Mouse (Mus musculus): ENCODE measurements around the gene Ifnz. TPM values are rescaled to one million over a fixed set of nuclear protein-coding genes. Genes with fewer than 3 reads are reported as not detected.
A peak's percentile ranks its signal among the peaks of the same experiment; 100 is the strongest.
"Not testable (repeated sequence)": the region's sequence is repeated elsewhere in the genome, so short reads cannot be mapped to it uniquely, and the experiment has no call there.

Ifnz gene
- polyA plus RNA-seq, 1 experiment from 2014 or later = 0.37 TPM

DNA sequence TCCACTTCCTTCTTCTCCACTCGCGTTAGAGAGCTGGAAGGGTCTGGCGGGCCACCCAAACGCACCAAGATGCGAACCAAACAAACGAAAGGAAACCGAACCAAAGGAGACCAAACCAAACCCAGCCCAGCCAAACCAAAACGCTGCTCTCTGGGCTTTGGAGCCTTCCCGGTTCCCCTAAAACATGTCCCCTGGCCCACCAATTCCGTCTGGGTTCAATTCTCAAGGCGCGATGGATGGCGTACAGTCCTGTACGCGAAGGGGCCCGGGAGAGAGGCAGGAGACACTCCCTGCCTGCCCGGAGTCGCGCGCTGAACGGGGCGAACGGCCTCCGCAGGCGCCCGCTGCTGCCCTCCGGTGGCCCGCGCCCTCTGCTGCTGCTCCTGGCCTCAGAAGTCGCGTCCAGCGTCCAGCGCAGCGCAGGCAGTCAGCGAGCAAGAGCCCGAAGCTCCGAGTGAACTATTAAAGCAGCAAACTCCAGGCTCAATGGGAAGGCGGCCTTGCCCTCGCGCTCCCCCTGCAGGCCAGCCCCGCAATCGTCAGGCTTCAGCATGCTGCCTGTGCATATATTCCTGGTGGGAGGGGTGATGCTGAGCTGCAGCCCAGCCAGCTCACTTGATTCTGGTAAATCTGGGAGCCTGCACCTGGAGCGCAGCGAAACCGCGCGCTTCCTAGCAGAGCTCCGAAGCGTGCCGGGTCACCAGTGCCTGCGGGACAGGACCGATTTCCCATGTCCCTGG is 12.2 kb downstream of the Ifnz start, which contains the start of gene Gm13275:
TSS of gene Gm13275 (plus strand) at position 552 of the 740 bp plus-strand sequence.
- H3K4me3 ChIP-seq; H3K9ac ChIP-seq; ATAC-seq (ENCODE audit: insufficient number of reproducible peaks, low FRiP score, low TSS enrichment, low read depth); H3K4me1 ChIP-seq; H3K4me2 ChIP-seq; H3K27me3 ChIP-seq; H3K36me3 ChIP-seq; H3K9me3 ChIP-seq; H3K27ac ChIP-seq: not testable (repeated sequence)
- WGBS = 0% methylated on average over 16 of the region's 52 CpGs

DNA sequence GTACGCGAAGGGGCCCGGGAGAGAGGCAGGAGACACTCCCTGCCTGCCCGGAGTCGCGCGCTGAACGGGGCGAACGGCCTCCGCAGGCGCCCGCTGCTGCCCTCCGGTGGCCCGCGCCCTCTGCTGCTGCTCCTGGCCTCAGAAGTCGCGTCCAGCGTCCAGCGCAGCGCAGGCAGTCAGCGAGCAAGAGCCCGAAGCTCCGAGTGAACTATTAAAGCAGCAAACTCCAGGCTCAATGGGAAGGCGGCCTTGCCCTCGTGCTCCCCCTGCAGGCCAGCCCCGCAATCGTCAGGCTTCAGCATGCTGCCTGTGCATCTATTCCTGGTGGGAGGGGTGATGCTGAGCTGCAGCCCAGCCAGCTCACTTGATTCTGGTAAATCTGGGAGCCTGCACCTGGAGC is 15.2 kb downstream of the Ifnz start, which contains the start of gene Gm13279:
TSS of gene Gm13279 (plus strand) at position 301 of the 400 bp plus-strand sequence.
- H3K27me3 ChIP-seq; H3K4me3 ChIP-seq; H3K9ac ChIP-seq; ATAC-seq (ENCODE audit: insufficient number of reproducible peaks, low FRiP score, low TSS enrichment, low read depth); H3K27ac ChIP-seq; H3K4me2 ChIP-seq; H3K9me3 ChIP-seq; H3K4me1 ChIP-seq; H3K36me3 ChIP-seq: not testable (repeated sequence)
- WGBS = no CpG with 5 or more reads among the region's 28 CpGs

DNA sequence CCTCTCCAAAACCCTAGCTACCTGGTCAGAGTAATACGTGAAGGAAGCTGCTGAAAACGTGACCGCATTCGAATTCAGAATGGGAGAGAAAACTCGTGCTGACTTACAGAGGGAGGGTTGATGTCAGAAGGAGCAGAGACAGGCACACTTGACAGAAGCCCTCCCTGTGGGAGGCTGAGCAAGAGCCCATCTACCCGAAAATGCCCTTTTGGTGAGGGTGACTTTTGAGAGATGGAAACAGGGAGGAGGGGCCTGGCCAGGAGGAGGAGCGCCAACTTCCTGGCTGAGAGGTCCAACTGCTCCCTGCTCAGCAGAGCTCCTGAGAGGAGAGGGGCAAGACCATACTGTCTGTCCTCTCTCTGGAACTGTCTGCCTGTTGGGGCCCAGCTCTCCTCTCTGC is 17.4 kb downstream of the Ifnz start, which contains the start of gene Gm13285:
TSS of gene Gm13285 (plus strand) at position 301 of the 400 bp plus-strand sequence.
- H3K4me2 ChIP-seq; H3K27me3 ChIP-seq; H3K4me1 ChIP-seq; H3K9ac ChIP-seq; H3K4me3 ChIP-seq; ATAC-seq (ENCODE audit: insufficient number of reproducible peaks, low FRiP score, low TSS enrichment, low read depth); H3K9me3 ChIP-seq; H3K36me3 ChIP-seq; H3K27ac ChIP-seq: not testable (repeated sequence)
- 13% methylated on average over 5 of the region's 7 CpGs for WGBS

DNA sequence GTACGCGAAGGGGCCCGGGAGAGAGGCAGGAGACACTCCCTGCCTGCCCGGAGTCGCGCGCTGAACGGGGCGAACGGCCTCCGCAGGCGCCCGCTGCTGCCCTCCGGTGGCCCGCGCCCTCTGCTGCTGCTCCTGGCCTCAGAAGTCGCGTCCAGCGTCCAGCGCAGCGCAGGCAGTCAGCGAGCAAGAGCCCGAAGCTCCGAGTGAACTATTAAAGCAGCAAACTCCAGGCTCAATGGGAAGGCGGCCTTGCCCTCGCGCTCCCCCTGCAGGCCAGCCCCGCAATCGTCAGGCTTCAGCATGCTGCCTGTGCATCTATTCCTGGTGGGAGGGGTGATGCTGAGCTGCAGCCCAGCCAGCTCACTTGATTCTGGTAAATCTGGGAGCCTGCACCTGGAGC is 21.0 kb downstream of the Ifnz start, which contains the start of gene Gm13287:
TSS of gene Gm13287 (plus strand) at position 301 of the 400 bp plus-strand sequence.
- not testable (repeated sequence) for H3K9ac ChIP-seq; ATAC-seq (ENCODE audit: insufficient number of reproducible peaks, low FRiP score, low TSS enrichment, low read depth); H3K4me3 ChIP-seq; H3K27ac ChIP-seq; H3K36me3 ChIP-seq; H3K27me3 ChIP-seq; H3K9me3 ChIP-seq; H3K4me1 ChIP-seq; H3K4me2 ChIP-seq
- WGBS = no CpG with 5 or more reads among the region's 29 CpGs

DNA sequence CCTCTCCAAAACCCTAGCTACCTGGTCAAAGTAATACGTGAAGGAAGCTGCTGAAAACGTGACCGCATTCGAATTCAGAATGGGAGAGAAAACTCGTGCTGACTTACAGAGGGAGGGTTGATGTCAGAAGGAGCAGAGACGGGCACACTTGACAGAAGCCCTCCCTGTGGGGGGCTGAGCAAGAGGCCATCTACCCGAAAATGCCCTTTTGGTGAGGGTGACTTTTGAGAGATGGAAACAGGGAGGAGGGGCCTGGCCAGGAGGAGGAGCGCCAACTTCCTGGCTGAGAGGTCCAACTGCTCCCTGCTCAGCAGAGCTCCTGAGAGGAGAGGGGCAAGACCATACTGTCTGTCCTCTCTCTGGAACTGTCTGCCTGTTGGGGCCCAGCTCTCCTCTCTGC is 23.3 kb downstream of the Ifnz start, which contains the start of gene Gm13288:
TSS of gene Gm13288 (plus strand) at position 301 of the 400 bp plus-strand sequence.
- H3K9me3 ChIP-seq; H3K27ac ChIP-seq; H3K27me3 ChIP-seq; H3K9ac ChIP-seq; ATAC-seq (ENCODE audit: insufficient number of reproducible peaks, low FRiP score, low TSS enrichment, low read depth); H3K36me3 ChIP-seq; H3K4me1 ChIP-seq: not testable (repeated sequence)
- Histone ChIP-seq H3K4me3 (peak within 1 kb of the TSS; percentile 30), H3K4me2 (0 out of 2 replicates have a peak within 1 kb of the TSS, but pooled peaks have one; percentile 30)
- WGBS = no CpG with 5 or more reads among the region's 8 CpGs

DNA sequence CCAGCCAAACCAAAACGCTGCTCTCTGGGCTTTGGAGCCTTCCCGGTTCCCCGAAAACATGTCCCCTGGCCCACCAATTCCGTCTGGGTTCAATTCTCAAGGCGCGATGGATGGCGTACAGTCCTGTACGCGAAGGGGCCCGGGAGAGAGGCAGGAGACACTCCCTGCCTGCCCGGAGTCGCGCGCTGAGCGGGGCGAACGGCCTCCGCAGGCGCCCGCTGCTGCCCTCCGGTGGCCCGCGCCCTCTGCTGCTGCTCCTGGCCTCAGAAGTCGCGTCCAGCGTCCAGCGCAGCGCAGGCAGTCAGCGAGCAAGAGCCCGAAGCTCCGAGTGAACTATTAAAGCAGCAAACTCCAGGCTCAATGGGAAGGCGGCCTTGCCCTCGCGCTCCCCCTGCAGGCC is 23.8 kb downstream of the Ifnz start:
- not testable (repeated sequence) for H3K9ac ChIP-seq; ATAC-seq (ENCODE audit: insufficient number of reproducible peaks, low FRiP score, low TSS enrichment, low read depth); H3K36me3 ChIP-seq; H3K4me1 ChIP-seq; H3K27ac ChIP-seq; H3K27me3 ChIP-seq; H3K9me3 ChIP-seq
- peak overlapping the region; percentile 30 for H3K4me3 ChIP-seq
- WGBS = 0% methylated on average over 7 of the region's 34 CpGs
- H3K4me2 ChIP-seq = 0 out of 2 replicates have a peak overlapping the region, but pooled peaks have one; percentile 30

DNA sequence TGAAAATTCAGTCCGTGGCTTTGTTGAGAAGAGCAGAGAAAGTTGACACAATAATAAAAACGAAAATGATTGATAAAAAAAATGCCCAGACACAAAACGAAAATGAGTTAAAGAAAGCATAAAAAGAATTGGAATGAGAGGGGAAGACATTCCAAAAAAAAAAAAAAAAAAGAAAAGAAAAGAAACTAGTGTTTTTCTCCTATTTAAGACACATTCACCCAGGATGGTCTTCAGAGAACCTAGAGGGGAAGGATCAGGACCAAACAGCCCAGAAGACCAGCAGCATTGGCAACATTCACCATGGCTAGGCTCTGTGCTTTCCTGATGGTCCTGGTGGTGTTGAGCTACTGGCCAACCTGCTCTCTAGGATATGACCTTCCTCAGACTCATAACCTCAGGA is 34.0 kb downstream of the Ifnz start, which contains the start of gene Ifna7:
TSS of gene Ifna7 (plus strand) at position 301 of the 400 bp plus-strand sequence.
- WGBS = 54% methylated on average over 3 of the region's 3 CpGs
- no peak for ATAC-seq (ENCODE audit: insufficient number of reproducible peaks, low FRiP score, low TSS enrichment, low read depth)

DNA sequence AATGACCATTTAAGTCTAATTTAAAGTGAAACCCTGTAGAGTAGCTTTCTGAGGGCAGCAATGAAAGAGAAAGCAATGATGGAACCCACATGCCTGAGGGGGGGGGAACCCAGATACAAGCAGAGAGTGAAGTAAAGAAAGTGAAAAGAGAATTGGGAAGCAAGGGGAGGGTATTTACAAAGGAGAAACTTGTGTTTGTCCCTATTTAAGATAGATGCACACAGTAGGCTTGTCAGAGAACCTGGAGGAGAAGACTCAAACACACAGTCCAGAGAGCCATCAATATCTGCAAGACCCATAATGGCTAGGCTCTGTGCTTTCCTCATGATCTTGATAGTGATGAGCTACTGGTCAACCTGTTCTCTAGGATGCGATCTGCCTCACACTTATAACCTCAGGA is 37.7 kb downstream of the Ifnz start, which contains the start of gene Ifna11:
TSS of gene Ifna11 (plus strand) at position 301 of the 400 bp plus-strand sequence.
- ATAC-seq (ENCODE audit: insufficient number of reproducible peaks, low FRiP score, low TSS enrichment, low read depth) = no peak
- 73% methylated on average over 1 of the region's 1 CpGs for WGBS
- Histone ChIP-seq H3K27ac (no peak within 1 kb of the TSS), H3K36me3 (no peaks in the 10 kb centered on the region), H3K4me2 (no peak within 1 kb of the TSS), H3K27me3 (no peaks in the 10 kb centered on the region), H3K4me1 (no peaks in the 10 kb centered on the region), H3K9ac (no peak within 1 kb of the TSS), H3K9me3 (no peaks in the 10 kb centered on the region), H3K4me3 (no peak within 1 kb of the TSS)

More for the DNA sequence above, 34.0 kb downstream of the Ifnz start, which contains the start of gene Ifna7:
- H3K27me3 ChIP-seq = no peaks in the 10 kb centered on the region
- no peaks in the 10 kb centered on the region for H3K36me3 ChIP-seq
- no peak within 1 kb of the TSS for H3K9ac ChIP-seq
- no peak within 1 kb of the TSS for H3K27ac ChIP-seq
- no peak within 1 kb of the TSS for H3K4me3 ChIP-seq
- H3K9me3 ChIP-seq = no peaks in the 10 kb centered on the region
- H3K4me2 ChIP-seq = no peak within 1 kb of the TSS
- no peaks in the 10 kb centered on the region for H3K4me1 ChIP-seq

DNA sequence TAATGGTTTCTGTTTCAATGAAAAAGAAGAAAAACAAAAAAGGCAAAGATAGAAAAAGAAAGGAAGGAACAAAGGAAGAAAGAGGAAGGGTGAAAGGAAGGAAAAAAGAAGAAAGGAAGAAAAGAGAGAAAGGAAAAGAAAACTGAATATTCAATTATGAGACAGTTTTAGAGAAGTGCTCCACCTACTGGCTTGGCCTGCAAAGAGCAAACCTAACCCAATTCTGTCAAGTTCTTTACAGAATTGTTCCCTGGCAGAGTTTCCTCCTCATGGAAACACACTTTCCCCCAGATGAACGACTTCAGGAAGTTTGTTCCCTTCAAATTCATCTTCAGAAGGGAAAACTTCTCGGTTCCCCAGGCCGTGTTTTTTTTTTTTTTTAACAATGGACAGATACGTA is 41.1 kb downstream of the Ifnz start:
- WGBS = 20% methylated on average over 4 of the region's 4 CpGs
- Histone ChIP-seq H3K36me3 (no peaks in the 10 kb centered on the region), H3K9me3 (no peaks in the 10 kb centered on the region), H3K4me3 (no peak overlapping the region), H3K27ac (no peak overlapping the region), H3K4me1 (no peaks in the 10 kb centered on the region), H3K27me3 (no peaks in the 10 kb centered on the region), H3K9ac (no peak overlapping the region), H3K4me2 (no peak overlapping the region)
- ATAC-seq (ENCODE audit: insufficient number of reproducible peaks, low FRiP score, low TSS enrichment, low read depth) = no peak

DNA sequence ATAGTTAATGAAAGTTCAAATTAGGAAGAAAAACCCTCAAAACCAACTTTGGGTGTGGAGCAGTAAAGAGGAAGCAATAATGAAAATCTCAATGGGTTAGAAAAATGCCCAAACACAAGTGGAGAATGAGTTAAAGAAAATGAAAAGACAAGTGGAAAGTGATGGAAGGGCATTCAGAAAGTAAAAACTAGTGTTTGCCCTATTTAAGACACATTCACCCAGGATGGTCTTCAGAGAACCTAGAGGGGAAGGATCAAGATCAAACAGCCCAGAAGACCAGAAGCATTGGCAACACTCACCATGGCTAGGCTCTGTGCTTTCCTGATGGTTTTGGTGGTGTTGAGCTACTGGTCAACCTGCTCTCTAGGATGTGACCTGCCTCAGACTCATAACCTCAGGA is 45.2 kb downstream of the Ifnz start, which contains the start of gene Ifna6:
TSS of gene Ifna6 (plus strand) at position 301 of the 400 bp plus-strand sequence.
- H3K27me3 ChIP-seq; ATAC-seq (ENCODE audit: insufficient number of reproducible peaks, low FRiP score, low TSS enrichment, low read depth): not testable (repeated sequence)

DNA sequence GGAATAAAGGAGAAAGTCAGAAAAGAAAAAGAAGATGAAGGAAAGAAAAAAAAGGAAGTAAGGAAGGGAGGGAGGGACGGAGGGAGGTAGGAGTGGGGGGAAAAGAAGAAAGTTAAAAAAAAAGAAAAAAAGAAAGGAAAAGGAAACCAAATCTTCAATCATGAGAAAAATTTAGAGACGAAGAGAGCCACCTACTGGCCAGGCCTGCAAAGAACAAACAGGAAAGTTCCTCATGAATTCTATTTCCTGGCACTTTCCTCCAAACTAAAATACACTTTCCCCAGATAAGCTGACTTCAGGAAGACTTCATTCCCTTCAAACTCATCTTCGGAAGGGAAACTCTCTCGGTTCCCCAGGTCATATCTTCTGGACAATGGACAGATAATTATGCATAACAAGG is 48.6 kb downstream of the Ifnz start:
- Histone ChIP-seq H3K9ac (no peak overlapping the region), H3K4me1 (no peaks in the 10 kb centered on the region), H3K9me3 (no peaks in the 10 kb centered on the region), H3K4me3 (no peak overlapping the region), H3K4me2 (no peak overlapping the region), H3K36me3 (no peaks in the 10 kb centered on the region), H3K27ac (no peak overlapping the region), H3K27me3 (no peaks in the 10 kb centered on the region)
- WGBS = 23% methylated on average over 4 of the region's 4 CpGs
- no peak for ATAC-seq (ENCODE audit: insufficient number of reproducible peaks, low FRiP score, low TSS enrichment, low read depth)

More for the DNA sequence above, 45.2 kb downstream of the Ifnz start, which contains the start of gene Ifna6:
- H3K4me3 ChIP-seq, H3K4me2 ChIP-seq, H3K9me3 ChIP-seq, H3K9ac ChIP-seq, H3K27ac ChIP-seq, H3K4me1 ChIP-seq, H3K36me3 ChIP-seq: not testable (repeated sequence)

All from limb, embryonic 15.5 days (tissue).